Mouse (Mus musculus): ENCODE data around the gene Fbxw21.
"Not testable (repeated sequence)": the region's sequence is repeated elsewhere in the genome, so short reads cannot be mapped to it uniquely, and the experiment has no call there.

Fbxw21 gene

GRCm38 (mm10) chr9:109161941-109162340, at the start of gene Fbxw21:
TSS of gene Fbxw21 (minus strand) at chr9:109162041.
- in situ Hi-C loops (cut with MboI, MseI) = no loop called here

GRCm38 (mm10) chr9:109201347-109201746, 39.5 kb upstream of the Fbxw21 start:
- in situ Hi-C loops (cut with MboI, MseI) = not testable (repeated sequence)

GRCm38 (mm10) chr9:109200349-109200748, 38.5 kb upstream of the Fbxw21 start:
- in situ Hi-C loops (cut with MboI, MseI) = no loop called here

- in situ Hi-C loops (cut with MboI, MseI) = no loop called here
Measured at GRCm38 (mm10) chr9:109199353-109199752, 37.5 kb upstream of the Fbxw21 start.

GRCm38 (mm10) chr9:109195875-109196274, 34.0 kb upstream of the Fbxw21 start, which contains the start of gene Fbxw13:
TSS of gene Fbxw13 (minus strand) at chr9:109195975.
- in situ Hi-C loops (cut with MboI, MseI) = not testable (repeated sequence)

GRCm38 (mm10) chr9:109177208-109177607, 15.4 kb upstream of the Fbxw21 start:
- in situ Hi-C loops (cut with MboI, MseI) = no loop called here

GRCm38 (mm10) chr9:109176301-109176700, 14.5 kb upstream of the Fbxw21 start:
- in situ Hi-C loops (cut with MboI, MseI) = no loop called here

GRCm38 (mm10) chr9:109167316-109167715, 5.5 kb upstream of the Fbxw21 start:
- in situ Hi-C loops (cut with MboI, MseI) = no loop called here

GRCm38 (mm10) chr9:109140414-109140813, 21.4 kb downstream of the Fbxw21 start:
- in situ Hi-C loops (cut with MboI, MseI) = not testable (repeated sequence)

- in situ Hi-C loops (cut with MboI, MseI) = no loop called here
Measured at GRCm38 (mm10) chr9:109130076-109130475, 31.8 kb downstream of the Fbxw21 start.

- in situ Hi-C loops (cut with MboI, MseI) = no loop called here
Measured at GRCm38 (mm10) chr9:109128211-109128610, 33.6 kb downstream of the Fbxw21 start.

- in situ Hi-C loops (cut with MboI, MseI) = no loop called here
Measured at GRCm38 (mm10) chr9:109127076-109127475, 34.8 kb downstream of the Fbxw21 start.

GRCm38 (mm10) chr9:109125481-109125880, 36.4 kb downstream of the Fbxw21 start:
- in situ Hi-C loops (cut with MboI, MseI) = no loop called here

GRCm38 (mm10) chr9:109125043-109125442, 36.8 kb downstream of the Fbxw21 start:
- in situ Hi-C loops (cut with MboI, MseI) = no loop called here

GRCm38 (mm10) chr9:109124164-109124563, 37.7 kb downstream of the Fbxw21 start:
- in situ Hi-C loops (cut with MboI, MseI) = loop anchor here (5.0 kb wide), 1 partner anchor 122 kb away; no protein-coding TSS in a partner anchor

GRCm38 (mm10) chr9:109123266-109123665, 38.6 kb downstream of the Fbxw21 start:
- in situ Hi-C loops (cut with MboI, MseI) = loop anchor here (5.0 kb wide), 1 partner anchor 121 kb away; no protein-coding TSS in a partner anchor

GRCm38 (mm10) chr9:109122553-109123085, 39.2 kb downstream of the Fbxw21 start:
- in situ Hi-C loops (cut with MboI, MseI) = loop anchor here (5.0 kb wide), 1 partner anchor 120 kb away; no protein-coding TSS in a partner anchor

GRCm38 (mm10) chr9:109120956-109121355, 40.9 kb downstream of the Fbxw21 start:
- in situ Hi-C loops (cut with MboI, MseI) = loop anchor here (5.0 kb wide), 1 partner anchor 119 kb away; no protein-coding TSS in a partner anchor

- in situ Hi-C loops (cut with MboI, MseI) = no loop called here
Measured at GRCm38 (mm10) chr9:109119571-109119970, 42.3 kb downstream of the Fbxw21 start.

- in situ Hi-C loops (cut with MboI, MseI) = no loop called here
Measured at GRCm38 (mm10) chr9:109118106-109118505, 43.7 kb downstream of the Fbxw21 start.

- in situ Hi-C loops (cut with MboI, MseI) = no loop called here
Measured at GRCm38 (mm10) chr9:109116205-109116604, 45.6 kb downstream of the Fbxw21 start.

- in situ Hi-C loops (cut with MboI, MseI) = no loop called here
Measured at GRCm38 (mm10) chr9:109114871-109115270, 47.0 kb downstream of the Fbxw21 start.

GRCm38 (mm10) chr9:109114276-109114675, 47.6 kb downstream of the Fbxw21 start:
- in situ Hi-C loops (cut with MboI, MseI) = no loop called here

GRCm38 (mm10) chr9:109113331-109113730, 48.5 kb downstream of the Fbxw21 start:
- in situ Hi-C loops (cut with MboI, MseI) = no loop called here
